Mouse (Mus musculus): Measurements from ENCODE around the gene Ifna12. TPM values are rescaled to one million over a fixed set of nuclear protein-coding genes. Genes with fewer than 3 reads are reported as not detected.

The Ifna12 gene
- polyA plus RNA-seq, 1 experiment from 2014 or later: not detected

Other genes with a start within 250 kb of the Ifna12 start
- gene Hacd4, start 164.4 kb downstream of the Ifna12 start, polyA plus RNA-seq (2015; fragmentation: Nextera tagmentation; extraction: Ambion mirVana): 4.3 and 5.2 TPM in 2 replicates
- gene Ifnb1, start 80.6 kb downstream of the Ifna12 start, polyA plus RNA-seq (2015; fragmentation: Nextera tagmentation; extraction: Ambion mirVana): not detected in 2 replicates
- not detected in 2 replicates for gene Ifna15, start 45.1 kb downstream of the Ifna12 start, polyA plus RNA-seq (2015; fragmentation: Nextera tagmentation; extraction: Ambion mirVana)
- gene Ifna14, start 31.6 kb downstream of the Ifna12 start, polyA plus RNA-seq (2015; fragmentation: Nextera tagmentation; extraction: Ambion mirVana): not detected in 2 replicates
- gene Ifna9, start 11.0 kb downstream of the Ifna12 start, polyA plus RNA-seq (2015; fragmentation: Nextera tagmentation; extraction: Ambion mirVana): not detected in 2 replicates
- gene C87499, start 31.0 kb upstream of the Ifna12 start, polyA plus RNA-seq (2015; fragmentation: Nextera tagmentation; extraction: Ambion mirVana): not detected in 2 replicates
- not detected in 2 replicates for gene Ifna13, start 41.1 kb upstream of the Ifna12 start, polyA plus RNA-seq (2015; fragmentation: Nextera tagmentation; extraction: Ambion mirVana)
- gene Ifna16, start 73.5 kb upstream of the Ifna12 start, polyA plus RNA-seq (2015; fragmentation: Nextera tagmentation; extraction: Ambion mirVana): not detected in 2 replicates
- gene Ifna2, start 80.5 kb upstream of the Ifna12 start, polyA plus RNA-seq (2015; fragmentation: Nextera tagmentation; extraction: Ambion mirVana): not detected in 2 replicates
- not detected in 2 replicates for gene Ifnab, start 88.0 kb upstream of the Ifna12 start, polyA plus RNA-seq (2015; fragmentation: Nextera tagmentation; extraction: Ambion mirVana)
- gene Gm26566, start 118.4 kb upstream of the Ifna12 start, polyA plus RNA-seq (2015; fragmentation: Nextera tagmentation; extraction: Ambion mirVana): 1.3 and 1.5 TPM in 2 replicates
- 126 and 128 TPM in 2 replicates for gene Klhl9, start 119.1 kb upstream of the Ifna12 start, polyA plus RNA-seq (2015; fragmentation: Nextera tagmentation; extraction: Ambion mirVana)
- not detected in 2 replicates for gene Gm13271, start 151.5 kb upstream of the Ifna12 start, polyA plus RNA-seq (2015; fragmentation: Nextera tagmentation; extraction: Ambion mirVana)
- not detected in 2 replicates for gene Gm13283, start 156.7 kb upstream of the Ifna12 start, polyA plus RNA-seq (2015; fragmentation: Nextera tagmentation; extraction: Ambion mirVana)
- gene Gm13290, start 170.5 kb upstream of the Ifna12 start, polyA plus RNA-seq (2015; fragmentation: Nextera tagmentation; extraction: Ambion mirVana): not detected in 2 replicates
- not detected in 2 replicates for gene Gm13289, start 173.5 kb upstream of the Ifna12 start, polyA plus RNA-seq (2015; fragmentation: Nextera tagmentation; extraction: Ambion mirVana)
- gene Gm13272, start 176.5 kb upstream of the Ifna12 start, polyA plus RNA-seq (2015; fragmentation: Nextera tagmentation; extraction: Ambion mirVana): not detected in 2 replicates
- not detected in 2 replicates for gene Ifnz, start 178.8 kb upstream of the Ifna12 start, polyA plus RNA-seq (2015; fragmentation: Nextera tagmentation; extraction: Ambion mirVana)
- not detected in 2 replicates for gene Gm13276, start 182.3 kb upstream of the Ifna12 start, polyA plus RNA-seq (2015; fragmentation: Nextera tagmentation; extraction: Ambion mirVana)
- not detected in 2 replicates for gene Gm13277, start 185.3 kb upstream of the Ifna12 start, polyA plus RNA-seq (2015; fragmentation: Nextera tagmentation; extraction: Ambion mirVana)
- gene Gm13278, start 188.2 kb upstream of the Ifna12 start, polyA plus RNA-seq (2015; fragmentation: Nextera tagmentation; extraction: Ambion mirVana): not detected in 2 replicates
- not detected in 2 replicates for gene Gm13275, start 191.1 kb upstream of the Ifna12 start, polyA plus RNA-seq (2015; fragmentation: Nextera tagmentation; extraction: Ambion mirVana)
- not detected in 2 replicates for gene Gm13279, start 194.0 kb upstream of the Ifna12 start, polyA plus RNA-seq (2015; fragmentation: Nextera tagmentation; extraction: Ambion mirVana)
- 0.32 TPM in 1 of 2 replicates, not detected in the other for gene Gm13285, start 196.3 kb upstream of the Ifna12 start, polyA plus RNA-seq (2015; fragmentation: Nextera tagmentation; extraction: Ambion mirVana)
- not detected in 2 replicates for gene Gm13287, start 199.9 kb upstream of the Ifna12 start, polyA plus RNA-seq (2015; fragmentation: Nextera tagmentation; extraction: Ambion mirVana)
- not detected in 2 replicates for gene Gm13288, start 202.2 kb upstream of the Ifna12 start, polyA plus RNA-seq (2015; fragmentation: Nextera tagmentation; extraction: Ambion mirVana)
- gene Ifna7, start 212.9 kb upstream of the Ifna12 start, polyA plus RNA-seq (2015; fragmentation: Nextera tagmentation; extraction: Ambion mirVana): not detected in 2 replicates
- not detected in 2 replicates for gene Ifna11, start 216.6 kb upstream of the Ifna12 start, polyA plus RNA-seq (2015; fragmentation: Nextera tagmentation; extraction: Ambion mirVana)
- gene Ifna6, start 224.0 kb upstream of the Ifna12 start, polyA plus RNA-seq (2015; fragmentation: Nextera tagmentation; extraction: Ambion mirVana): not detected in 2 replicates
- not detected in 2 replicates for gene Ifna5, start 232.1 kb upstream of the Ifna12 start, polyA plus RNA-seq (2015; fragmentation: Nextera tagmentation; extraction: Ambion mirVana)
- gene Ifna4, start 238.5 kb upstream of the Ifna12 start, polyA plus RNA-seq (2015; fragmentation: Nextera tagmentation; extraction: Ambion mirVana): not detected in 2 replicates
- not detected in 2 replicates for gene Ifna1, start 246.7 kb upstream of the Ifna12 start, polyA plus RNA-seq (2015; fragmentation: Nextera tagmentation; extraction: Ambion mirVana)

All from neural tube, embryonic 13.5 days (tissue).